Mouse (Mus musculus) MEL (cell line): ENCODE measurements around the gene Ralb. TPM values are rescaled to one million over a fixed set of nuclear protein-coding genes. Genes with fewer than 3 reads are reported as not detected.
A peak's percentile ranks its signal among the peaks of the same experiment; 100 is the strongest.

Source experiments
- DNase-seq: peaks from one replicate; pipeline ENCODE4 v3.0.0; 2011; ENCODE audit warnings: low read depth, low spot score
- H3K27ac ChIP-seq: 2 replicates; pipeline ENCODE4 v1.5.1; 2012; ENCODE audit warnings: low read depth, mild to moderate bottlenecking, control low read depth, low read length, moderate library complexity; ENCODE audit not compliant: control insufficient read depth
- H3K27me3 ChIP-seq, 2 experiments: fragments of 150-350 bp in 1 of 2; sonication (generic) in 1 of 2; 2 replicates each; pipeline ENCODE4 v1.6.1; 2012; ENCODE audit warnings: low read length in 2 of 2, mild to moderate bottlenecking in 2 of 2, improper control_type of control experiment in 1 of 2, moderate library complexity in 1 of 2; ENCODE audit not compliant: insufficient read depth in 2 of 2, control insufficient read depth in 1 of 2
- H3K36me3 ChIP-seq, 2 experiments: 2 replicates each; pipeline ENCODE4 v1.6.1; 2012 to 2014; ENCODE audit warnings: low read length in 2 of 2, improper control_type of control experiment in 1 of 2, inconsistent platforms in 1 of 2, mild to moderate bottlenecking in 1 of 2; ENCODE audit not compliant: insufficient read depth in 2 of 2, control insufficient read depth in 1 of 2
- H3K4me1 ChIP-seq, 2 experiments: fragments of 150-350 bp in 1 of 2; sonication (generic) in 1 of 2; 2 replicates each; pipeline ENCODE4 v1.6.1; 2012; ENCODE audit warnings: low read length in 2 of 2, improper control_type of control experiment in 1 of 2, mild to moderate bottlenecking in 1 of 2; ENCODE audit not compliant: insufficient read depth in 2 of 2, control insufficient read depth in 1 of 2
- H3K4me3 ChIP-seq, 2 experiments: fragments of 150-350 bp in 1 of 2; sonication (generic) in 1 of 2; 2 replicates each; pipeline ENCODE4 v1.5.1; 2012; ENCODE audit warnings: low read depth in 2 of 2, low read length in 2 of 2, mild to moderate bottlenecking in 2 of 2, moderate library complexity in 2 of 2, control low read depth in 1 of 2, improper control_type of control experiment in 1 of 2; ENCODE audit not compliant: control insufficient read depth in 1 of 2, insufficient read depth in 1 of 2
- H3K79me2 ChIP-seq: 2 replicates; pipeline ENCODE4 v1.6.1; 2012; ENCODE audit warnings: mild to moderate bottlenecking, low read length, moderate library complexity; ENCODE audit not compliant: control insufficient read depth, poor library complexity, insufficient read depth
- H3K9ac ChIP-seq: 2 replicates; pipeline ENCODE4 v1.6.1; 2012; ENCODE audit warnings: low read depth, mild to moderate bottlenecking, control low read depth, low read length, moderate library complexity; ENCODE audit not compliant: control insufficient read depth, poor library complexity, severe bottlenecking
- H3K9me3 ChIP-seq: fragments of 150-350 bp; sonication (generic); replicated peaks from 2 replicates; pipeline ENCODE4 v1.6.1; 2012; ENCODE audit warnings: mild to moderate bottlenecking, low read length, improper control_type of control experiment, moderate library complexity; ENCODE audit not compliant: insufficient read depth
- BHLHE40 ChIP-seq: IDR thresholded peaks from 2 replicates; pipeline ENCODE4 v1.6.1; 2012; ENCODE audit warnings: low read depth, mild to moderate bottlenecking, inconsistent platforms, low read length, improper control_type of control experiment, borderline replicate concordance
- EP300 ChIP-seq, 2 experiments: IDR thresholded peaks; 2 replicates each; pipeline ENCODE4 v1.6.1; 2011; ENCODE audit warnings: improper control_type of control experiment in 2 of 2, low read length in 2 of 2, low read depth in 1 of 2, mild to moderate bottlenecking in 1 of 2
- JUND ChIP-seq: IDR thresholded peaks from 2 replicates; pipeline ENCODE4 v1.6.1; 2011; ENCODE audit warnings: low read depth, mild to moderate bottlenecking, improper control_type of control experiment, low read length
- KAT2A ChIP-seq: conservative IDR thresholded peaks from 2 replicates; pipeline ENCODE4 v1.6.1; 2012; ENCODE audit warnings: low read depth, low read length, improper control_type of control experiment, inconsistent platforms
- MAX ChIP-seq: IDR thresholded peaks from 2 replicates; pipeline ENCODE4 v1.6.1; 2011; ENCODE audit warnings: low read length, improper control_type of control experiment
- MYB ChIP-seq: IDR thresholded peaks from 2 replicates; pipeline ENCODE4 v1.6.1; 2011; ENCODE audit warnings: mild to moderate bottlenecking, low read depth, low read length, improper control_type of control experiment
- MYC ChIP-seq: IDR thresholded peaks from 2 replicates; pipeline ENCODE4 v1.6.1; 2011; ENCODE audit warnings: low read depth, mild to moderate bottlenecking, low read length, improper control_type of control experiment, moderate library complexity
- RCOR1 ChIP-seq: IDR thresholded peaks from 2 replicates; pipeline ENCODE4 v1.6.1; 2012; ENCODE audit warnings: low read depth, mild to moderate bottlenecking, inconsistent platforms, low read length, improper control_type of control experiment
- SIN3A ChIP-seq: IDR thresholded peaks from 2 replicates; pipeline ENCODE4 v1.6.1; 2012; ENCODE audit warnings: low read length, improper control_type of control experiment, inconsistent platforms
- USF1 ChIP-seq: IDR thresholded peaks from 2 replicates; pipeline ENCODE4 v1.6.1; 2014; ENCODE audit warnings: low read depth, mild to moderate bottlenecking, inconsistent platforms, low read length, improper control_type of control experiment, moderate library complexity
- USF2 ChIP-seq, 2 experiments: IDR thresholded peaks; 2 replicates each; pipeline ENCODE4 v1.6.1; 2011 to 2012; ENCODE audit warnings: improper control_type of control experiment in 2 of 2, low read length in 2 of 2, borderline replicate concordance in 1 of 2, inconsistent platforms in 1 of 2, low read depth in 1 of 2, mild to moderate bottlenecking in 1 of 2; ENCODE audit not compliant: insufficient read depth in 1 of 2
- ZC3H11A ChIP-seq: IDR thresholded peaks from 2 replicates; pipeline ENCODE4 v1.6.1; 2012; ENCODE audit warnings: low read depth, mild to moderate bottlenecking, inconsistent platforms, low read length, improper control_type of control experiment
- ZMIZ1 ChIP-seq: IDR thresholded peaks from 2 replicates; pipeline ENCODE4 v1.6.1; 2012; ENCODE audit warnings: low read depth, mild to moderate bottlenecking, inconsistent platforms, low read length, improper control_type of control experiment, moderate library complexity
- ZNF384 ChIP-seq: IDR thresholded peaks from 2 replicates; pipeline ENCODE4 v1.6.1; 2012; ENCODE audit warnings: low read depth, mild to moderate bottlenecking, inconsistent platforms, low read length, improper control_type of control experiment
- polyA plus RNA-seq, 2 experiments: library from polyadenylated mRNA; stranded (reverse) in 1 of 2; unstranded in 1 of 2; fragments of >175 nt in 1 of 2; fragments of >200 nt in 1 of 2; gene quantifications; 2 replicates each; pipeline versions ENCODE4 v1.2.1 to v1.2.4; 2012; ENCODE audit warnings: low replicate concordance in 2 of 2, low read depth in 1 of 2; ENCODE audit not compliant: insufficient read length in 2 of 2, insufficient read depth in 1 of 2, missing spikeins in 1 of 2
- total RNA-seq: library from RNA; depleted of rRNA; stranded (reverse); fragments of 300-350 nt; gene quantifications from 2 replicates; pipeline ENCODE4 v1.2.3, GENCODE M21; 2012

Ralb gene
- total and polyA plus RNA-seq, 3 experiments: 28.0 to 45.1 TPM; not detected in 1

DNA sequence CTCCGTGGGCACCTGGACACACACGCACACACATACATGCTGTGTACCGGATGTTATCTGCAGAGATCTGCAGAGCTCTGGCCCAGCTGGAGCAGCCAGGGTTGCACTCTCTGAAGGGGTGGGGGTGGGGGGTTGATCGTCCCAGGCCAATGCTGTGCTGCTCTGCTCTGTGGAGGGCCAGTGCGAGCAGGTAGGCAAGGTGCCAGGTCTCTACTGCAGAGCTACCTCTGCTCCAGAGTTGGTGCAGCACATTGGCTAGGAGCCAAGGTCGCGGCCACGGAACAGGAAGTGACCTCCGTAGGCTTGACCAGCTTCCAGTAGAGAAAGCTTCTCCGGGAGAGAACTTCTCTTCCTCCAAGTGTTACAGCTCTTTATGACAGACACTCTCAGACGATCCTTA lies 12.5 kb downstream of the Ralb start:
- H3K36me3 ChIP-seq: peaks cover 0 to 5% of the 10 kb centered on the region in 2 experiments; a peak in 2 of 4 replicates
- no peak overlapping the region for H3K4me3 ChIP-seq
- H3K9me3 ChIP-seq: no peaks in the 10 kb centered on the region
- H3K79me2 ChIP-seq: peaks cover 1% of the 10 kb centered on the region; the same call in 1 of the 2 replicates
- H3K27me3 ChIP-seq: no peaks in the 10 kb centered on the region
- no peak overlapping the region for H3K27ac ChIP-seq
- no peak for TF ChIP-seq ZC3H11A
- TF ChIP-seq EP300 (IDR thresholded peaks at IDR 0.05; ENCODE audit: low read depth in 1 of 2, low read length in 2 of 2): peak in 1 of 2 experiments; percentile 23; a peak in 1 of 4 replicates
- TF ChIP-seq ZMIZ1: no peak
- no peak overlapping the region for H3K9ac ChIP-seq
- H3K4me1 ChIP-seq: peaks cover 0 to 6% of the 10 kb centered on the region in 2 experiments; a peak in 2 of 4 replicates
- peak; percentile 28 for DNase-seq

DNA sequence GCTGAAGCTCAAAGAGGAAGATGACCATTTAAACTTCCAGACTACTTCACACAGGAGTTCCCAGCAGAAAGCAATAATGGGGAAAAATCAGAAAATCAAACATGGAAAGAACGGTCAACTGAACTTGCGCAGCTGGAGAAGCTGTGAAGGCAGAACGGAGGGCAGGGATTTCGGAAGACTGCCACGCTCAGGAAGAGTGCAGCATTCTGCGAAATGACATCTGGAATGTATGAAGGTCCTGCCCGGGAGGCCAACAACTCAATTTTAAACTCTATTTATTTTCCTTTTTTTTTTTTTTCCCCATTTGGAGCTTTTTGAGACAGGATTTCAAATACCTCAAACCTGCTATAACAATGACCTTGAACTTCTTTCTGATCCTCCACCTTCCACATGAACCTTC lies 13.8 kb downstream of the Ralb start:
- H3K9ac ChIP-seq: no peak overlapping the region
- TF ChIP-seq MYB (no peak), ZMIZ1 (no peak), USF1 (no peak), USF2 (IDR thresholded peaks at IDR 0.05; ENCODE audit: borderline replicate concordance in 1 of 2, insufficient read depth in 1 of 2, low read depth in 1 of 2, low read length in 2 of 2) (no peak), KAT2A (no peak), MYC (no peak), JUND (no peak), SIN3A (no peak), RCOR1 (no peak), BHLHE40 (no peak), EP300 (IDR thresholded peaks at IDR 0.05; ENCODE audit: low read depth in 1 of 2, low read length in 2 of 2) (no peak), ZC3H11A (no peak), MAX (no peak), ZNF384 (no peak)
- peaks cover 0 to 6% of the 10 kb centered on the region in 2 experiments; a peak in 2 of 4 replicates for H3K4me1 ChIP-seq

More for the DNA sequence above, 13.8 kb downstream of the Ralb start:
- Histone ChIP-seq H3K36me3 (peaks cover 0 to 5% of the 10 kb centered on the region in 2 experiments; a peak in 2 of 4 replicates), H3K27me3 (no peaks in the 10 kb centered on the region), H3K4me3 (no peak overlapping the region), H3K9me3 (no peaks in the 10 kb centered on the region), H3K27ac (no peak overlapping the region), H3K79me2 (peaks cover 1% of the 10 kb centered on the region; the same call in 1 of the 2 replicates)
- DNase-seq: no peak
